Mouse (Mus musculus): ENCODE results near the gene Zfp217.
A peak's percentile ranks its signal among the peaks of the same experiment; 100 is the strongest.

Zfp217 gene

GRCm38 (mm10) chr2:170159795-170160568 lies 12.1 kb upstream of the Zfp217 start:
- DNase-seq (ENCODE audit: low read depth in 2 of 2, low spot score in 2 of 2) = no peak

GRCm38 (mm10) chr2:170158987-170159386 lies 11.1 kb upstream of the Zfp217 start:
- DNase-seq (ENCODE audit: low read depth in 2 of 2, low spot score in 2 of 2) = no peak

GRCm38 (mm10) chr2:170158251-170158650 lies 10.3 kb upstream of the Zfp217 start:
- DNase-seq (ENCODE audit: low read depth in 2 of 2, low spot score in 2 of 2) = no peak

- no peak for DNase-seq (ENCODE audit: low read depth in 2 of 2, low spot score in 2 of 2)
Observed at GRCm38 (mm10) chr2:170157280-170158200, 9.6 kb upstream of the Zfp217 start.

GRCm38 (mm10) chr2:170155089-170155740 lies 7.3 kb upstream of the Zfp217 start:
- peak; percentile 35 to 58 for DNase-seq (ENCODE audit: low read depth in 2 of 2, low spot score in 2 of 2)

GRCm38 (mm10) chr2:170154738-170155088 lies 6.8 kb upstream of the Zfp217 start:
- DNase-seq (ENCODE audit: low read depth in 2 of 2, low spot score in 2 of 2) = no peak

- DNase-seq (ENCODE audit: low read depth in 2 of 2, low spot score in 2 of 2) = no peak
Observed at GRCm38 (mm10) chr2:170154301-170154721, 6.4 kb upstream of the Zfp217 start.

GRCm38 (mm10) chr2:170153421-170154271 lies 5.7 kb upstream of the Zfp217 start:
- no peak for DNase-seq (ENCODE audit: low read depth in 2 of 2, low spot score in 2 of 2)

GRCm38 (mm10) chr2:170152856-170153255 lies 5.0 kb upstream of the Zfp217 start:
- no peak for DNase-seq (ENCODE audit: low read depth in 2 of 2, low spot score in 2 of 2)

GRCm38 (mm10) chr2:170152036-170152686 lies 4.3 kb upstream of the Zfp217 start:
- DNase-seq (ENCODE audit: low read depth in 2 of 2, low spot score in 2 of 2) = no peak

- no peak for DNase-seq (ENCODE audit: low read depth in 2 of 2, low spot score in 2 of 2)
Observed at GRCm38 (mm10) chr2:170151470-170151869, 3.6 kb upstream of the Zfp217 start.

GRCm38 (mm10) chr2:170148828-170149227 lies 925 bp upstream of the Zfp217 start:
- no peak for DNase-seq (ENCODE audit: low read depth in 2 of 2, low spot score in 2 of 2)

GRCm38 (mm10) chr2:170147170-170147569 lies 733 bp downstream of the Zfp217 start:
- DNase-seq (ENCODE audit: low read depth in 2 of 2, low spot score in 2 of 2) = no peak

- no peak for DNase-seq (ENCODE audit: low read depth in 2 of 2, low spot score in 2 of 2)
Observed at GRCm38 (mm10) chr2:170144343-170144742, 3.6 kb downstream of the Zfp217 start.

- DNase-seq (ENCODE audit: low read depth in 2 of 2, low spot score in 2 of 2) = no peak
Observed at GRCm38 (mm10) chr2:170143861-170144260, 4.0 kb downstream of the Zfp217 start.

GRCm38 (mm10) chr2:170142542-170142941 lies 5.4 kb downstream of the Zfp217 start:
- no peak for DNase-seq (ENCODE audit: low read depth in 2 of 2, low spot score in 2 of 2)

GRCm38 (mm10) chr2:170141481-170141880 lies 6.4 kb downstream of the Zfp217 start:
- DNase-seq (ENCODE audit: low read depth in 2 of 2, low spot score in 2 of 2) = no peak

- no peak for DNase-seq (ENCODE audit: low read depth in 2 of 2, low spot score in 2 of 2)
Observed at GRCm38 (mm10) chr2:170139411-170140046, 8.4 kb downstream of the Zfp217 start.

- no peak for DNase-seq (ENCODE audit: low read depth in 2 of 2, low spot score in 2 of 2)
Observed at GRCm38 (mm10) chr2:170136928-170137327, 11.0 kb downstream of the Zfp217 start.

- no peak for DNase-seq (ENCODE audit: low read depth in 2 of 2, low spot score in 2 of 2)
Observed at GRCm38 (mm10) chr2:170135820-170136219, 12.1 kb downstream of the Zfp217 start.

Measured in CD8-positive naive resting alpha-beta T cell, adult 2 months (primary cell).